Mouse (Mus musculus) fat pad, adult 2 months (tissue): ENCODE results near the gene Coa7.

Source experiments
- DNase-seq: peaks from one replicate; pipeline ENCODE4 v3.0.0-alpha.2; 2011; ENCODE audit warnings: low read depth, low spot score; ENCODE audit errors: extremely low read depth

The Coa7 gene

DNA sequence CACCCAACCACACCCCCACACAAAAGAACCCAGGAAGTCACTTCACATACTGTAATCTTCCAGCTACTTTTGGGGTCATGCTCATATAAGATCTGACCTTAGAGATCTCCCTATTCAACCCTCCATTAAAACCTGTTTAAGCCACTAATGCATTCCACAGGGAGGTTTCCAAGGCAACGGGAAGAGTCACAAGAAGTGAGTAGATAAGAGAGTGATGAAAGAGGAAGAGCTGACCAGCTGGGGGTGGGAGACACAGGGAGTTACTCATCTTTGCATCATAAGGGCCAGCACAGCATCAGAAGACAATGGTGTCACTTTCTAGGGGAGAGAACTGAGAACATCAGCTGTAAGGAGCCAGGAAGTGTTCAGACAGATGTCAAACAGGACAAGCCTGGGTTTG, 52.2 kb downstream of the Coa7 start:
- DNase-seq, result no peak

DNA sequence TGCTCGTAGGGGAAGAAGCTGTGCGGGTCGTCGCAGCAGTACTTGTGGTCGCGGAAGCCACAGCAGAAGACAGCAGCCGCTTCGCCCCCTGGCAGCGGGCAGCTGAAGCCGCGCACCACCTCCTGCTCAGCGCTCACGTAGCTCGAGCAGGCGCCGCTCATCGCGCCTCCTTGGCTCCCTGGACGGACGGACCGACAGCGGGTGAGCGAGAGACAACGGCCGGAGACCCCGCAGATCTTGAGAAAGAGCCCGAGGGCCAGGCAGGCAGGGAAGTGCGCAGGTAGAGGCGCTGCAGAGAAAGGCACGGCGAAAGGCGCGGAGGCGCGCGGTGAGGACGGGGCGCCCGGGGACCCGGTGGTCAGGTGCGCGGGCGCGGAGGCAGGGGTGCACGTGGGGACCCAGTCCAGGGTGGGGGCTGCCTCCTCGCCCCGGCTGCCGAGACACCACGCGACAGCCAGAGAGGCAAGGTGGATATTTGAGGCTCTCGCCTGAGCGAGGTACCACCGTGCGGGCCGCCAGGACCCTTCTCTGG, 55.3 kb downstream of the Coa7 start, which contains the start of gene Shisal2a:
Shisal2a (minus strand) TSS at position 167 of the 532 bp plus-strand sequence.
- DNase-seq, result no peak

DNA sequence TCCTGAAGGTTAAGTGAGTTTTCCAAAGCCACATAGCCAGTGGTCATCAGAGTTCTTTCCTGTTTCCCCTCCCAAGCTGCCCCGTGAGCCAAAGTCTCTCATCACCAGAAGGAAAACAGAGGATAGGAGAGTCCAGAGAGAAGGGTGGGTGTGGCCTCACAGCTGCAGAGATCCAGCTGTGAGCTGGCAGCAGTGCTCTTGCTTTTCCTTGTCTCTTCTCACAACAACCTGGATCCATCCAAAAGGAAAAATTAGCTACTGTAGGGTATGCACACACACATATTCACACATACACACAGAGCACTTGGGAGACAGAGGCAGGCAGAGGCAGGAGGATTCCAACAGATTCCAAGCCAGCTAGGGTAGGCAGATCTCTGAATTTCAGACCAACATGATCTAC, 58.1 kb downstream of the Coa7 start:
- DNase-seq, result no peak

DNA sequence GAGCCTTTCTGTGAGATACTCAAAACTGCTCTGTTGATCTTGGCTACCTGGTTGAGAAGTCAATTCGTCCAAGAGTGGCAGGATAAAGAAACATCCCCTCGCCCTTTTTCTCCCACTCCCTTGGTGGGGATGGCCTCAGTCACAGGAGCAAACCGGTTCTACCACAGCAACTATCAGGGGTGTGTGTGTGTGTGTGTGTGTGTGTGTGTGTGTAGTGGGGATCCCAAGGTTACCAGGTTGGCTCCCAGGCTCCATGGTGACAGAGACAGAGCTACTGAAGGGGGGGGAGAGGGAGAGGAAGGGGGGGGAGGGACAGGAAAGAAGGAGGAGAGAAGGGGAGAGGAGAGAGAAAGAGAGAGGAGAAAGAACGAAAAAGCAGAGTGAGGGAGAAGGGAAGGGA, 59.2 kb downstream of the Coa7 start:
- no peak for DNase-seq

DNA sequence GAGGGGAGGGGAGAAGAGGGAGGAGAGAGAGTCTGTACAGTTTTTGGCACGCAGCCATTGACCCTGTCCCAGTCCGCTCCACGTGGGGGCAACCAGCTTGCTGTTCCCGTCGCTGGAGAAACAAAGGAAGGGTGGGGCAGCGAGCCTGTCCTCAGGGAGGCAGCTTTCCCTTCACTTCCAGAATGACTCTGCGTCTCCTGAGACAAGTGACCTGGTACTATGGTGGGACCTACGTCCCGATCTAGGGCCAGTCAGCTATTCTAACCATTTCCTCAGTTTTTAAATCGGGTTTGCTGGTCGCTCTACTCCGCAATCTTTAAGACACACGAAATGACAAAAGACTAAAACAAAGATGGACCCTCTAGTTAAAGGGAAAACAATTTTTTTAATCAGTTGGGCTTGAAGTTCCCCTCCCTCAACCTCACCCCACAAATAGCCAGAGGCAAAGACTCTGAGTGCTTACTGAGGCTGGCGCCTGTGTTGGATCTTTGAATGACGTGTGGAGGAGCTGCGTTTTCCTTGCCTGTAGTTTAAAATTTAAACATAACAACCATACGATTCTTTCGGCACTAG, 59.8 kb downstream of the Coa7 start:
- no peak for DNase-seq

DNA sequence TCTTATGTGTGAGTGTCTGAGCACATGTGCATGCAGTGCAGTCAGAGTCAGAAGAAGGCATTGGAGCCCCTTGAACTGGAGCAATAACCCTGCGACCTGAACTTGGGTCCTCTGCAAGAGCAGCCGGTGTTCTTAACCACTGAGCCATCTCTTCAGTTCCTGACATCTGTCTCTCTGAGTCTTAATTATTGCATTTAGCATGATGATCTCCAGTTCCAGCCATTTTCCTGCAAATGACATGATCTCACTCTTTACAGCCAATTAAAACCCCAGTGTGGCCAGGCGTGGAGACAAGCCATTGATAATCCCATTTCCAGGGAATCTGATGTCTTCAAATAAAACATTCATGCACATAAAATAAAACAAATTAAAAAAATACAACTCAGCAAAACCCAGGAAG, 60.8 kb downstream of the Coa7 start:
- DNase-seq, result no peak

DNA sequence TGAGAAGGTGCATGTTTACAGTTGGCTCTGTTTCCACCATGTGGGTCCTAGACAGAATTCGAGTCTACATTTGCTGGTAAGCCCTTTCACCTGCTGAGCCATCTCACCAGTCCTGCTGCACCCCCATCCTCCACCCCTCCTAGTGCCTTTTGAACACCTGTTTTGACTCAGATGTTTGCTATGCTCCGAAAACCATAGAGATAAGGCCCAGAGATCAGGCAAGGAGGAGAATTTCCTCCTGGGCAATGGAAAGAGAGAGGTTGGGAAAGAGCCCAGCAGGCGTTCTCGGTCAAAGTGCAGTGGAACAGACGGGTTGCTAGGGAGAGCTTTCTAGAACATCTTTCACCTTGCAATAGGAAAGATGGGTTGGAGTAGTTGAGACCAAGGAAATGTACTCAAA, 63.2 kb downstream of the Coa7 start:
- DNase-seq, result no peak
